Mouse (Mus musculus): Measurements from ENCODE around the gene Nagk.

DNA sequence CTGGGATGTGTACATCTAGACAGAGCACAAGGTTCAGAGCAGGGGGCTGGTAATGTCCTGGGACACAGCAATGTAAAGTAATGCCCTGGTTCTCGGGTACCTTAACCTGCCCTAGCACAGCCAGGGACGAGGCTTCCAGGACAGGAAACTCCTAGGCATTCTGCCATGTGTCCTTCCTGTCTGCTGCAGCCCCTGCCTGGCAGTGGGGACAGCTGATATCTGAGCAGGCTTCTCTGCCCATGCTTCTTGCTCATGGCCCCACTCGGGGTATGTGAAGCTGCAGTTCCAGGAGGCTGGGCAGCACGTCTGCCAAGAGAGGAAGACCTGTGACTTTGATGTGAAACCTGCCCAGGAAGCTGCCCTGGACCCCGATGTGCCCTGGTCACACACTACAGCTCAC lies 26.3 kb upstream of the Nagk start:
- TF ChIP-seq TAL1 (IDR thresholded peaks at IDR 0.05; ENCODE audit: low read length) (no peak), GATA1 (IDR thresholded peaks at IDR 0.05; ENCODE audit: low read length) (no peak)
